Mouse (Mus musculus) stomach, postnatal 0 days (tissue): ENCODE data around the gene Borcs6. TPM values are rescaled to one million over a fixed set of nuclear protein-coding genes. Genes with fewer than 3 reads are reported as not detected.

ENCODE experiments used
- ATAC-seq: fragments of 200-750 bp; cut with Nextera tagmentation; 2 replicates; pipeline ENCODE4 v1.8.0; 2017; ENCODE audit not compliant: low FRiP score, low TSS enrichment
- DNase-seq: peaks from one replicate; pipeline ENCODE4 v3.0.0-alpha.2; 2016; ENCODE audit warnings: low spot score
- H3K27ac ChIP-seq: fragments of 300-500 bp; sonication (generic); replicated peaks from 2 replicates; pipeline ENCODE4 v1.5.1; 2014; ENCODE audit warnings: mild to moderate bottlenecking, control low read depth
- H3K27me3 ChIP-seq: fragments of 300-500 bp; sonication (generic); 2 replicates; pipeline ENCODE4 v1.6.1; 2014; ENCODE audit warnings: low read length; ENCODE audit not compliant: control insufficient read depth, insufficient read depth
- H3K36me3 ChIP-seq: fragments of 300-500 bp; sonication (generic); 2 replicates; pipeline ENCODE4 v1.6.1; 2014; ENCODE audit warnings: low read length, mixed read lengths; ENCODE audit not compliant: control insufficient read depth, insufficient read depth
- H3K4me1 ChIP-seq: fragments of 300-500 bp; sonication (generic); replicated peaks from 2 replicates; pipeline ENCODE4 v1.6.1; 2014; ENCODE audit warnings: antibody characterized with exemption; ENCODE audit not compliant: control insufficient read depth, insufficient read depth
- H3K4me2 ChIP-seq: fragments of 300-500 bp; sonication (generic); replicated peaks from 2 replicates; pipeline ENCODE4 v1.6.1; 2014; ENCODE audit warnings: low read depth, mild to moderate bottlenecking, control low read depth, moderate library complexity
- H3K4me3 ChIP-seq: fragments of 300-500 bp; sonication (generic); 2 replicates; pipeline ENCODE4 v1.5.1; 2014; ENCODE audit warnings: low read depth, low read length, control low read depth
- H3K9ac ChIP-seq: fragments of 300-500 bp; sonication (generic); 2 replicates; pipeline ENCODE4 v1.6.1; 2014; ENCODE audit warnings: mild to moderate bottlenecking, low read length, control low read depth, mixed read lengths
- H3K9me3 ChIP-seq: fragments of 300-500 bp; sonication (generic); 2 replicates; pipeline ENCODE4 v1.6.1; 2016; ENCODE audit warnings: low read length; ENCODE audit not compliant: control insufficient read depth
- CTCF ChIP-seq: IDR thresholded peaks from 2 replicates; pipeline ENCODE4 v1.5.1; 2016; ENCODE audit warnings: antibody characterized with exemption, low read depth, mild to moderate bottlenecking, moderate library complexity
- EP300 ChIP-seq: optimal IDR thresholded peaks from 2 replicates; pipeline ENCODE3; 2016; ENCODE audit warnings: antibody characterized with exemption
- WGBS: fragments of 180-500 bp; shearing (Covaris S2); extraction: QIAGEN DNeasy Blood & Tissue Kit; methylation state at CpG from one replicate; pipeline ENCODE4 v1.1.7; 2014; 5-methylcytosine and 5-hydroxymethylcytosine counted together
- polyA plus RNA-seq: library from polyadenylated mRNA; unstranded; fragments of >200 nt; fragmentation: Nextera tagmentation; extraction: Ambion mirVana; gene quantifications from 2 replicates; pipeline ENCODE4 v1.2.1, GENCODE M21; 2015

Borcs6 gene
- polyA plus RNA-seq, 1 experiment from 2014 or later: 14.6 TPM

- WGBS: under 1% methylated on average over 13 of the region's 13 CpGs
- DNase-seq: no peak
- Histone ChIP-seq H3K27me3 (no peaks in the 10 kb centered on the region), H3K9ac (peak overlapping the region; percentile 77), H3K4me2 (peak overlapping the region; percentile 75), H3K4me3 (peak overlapping the region; percentile 53), H3K27ac (peak overlapping the region; percentile 93), H3K36me3 (no peaks in the 10 kb centered on the region), H3K4me1 (0 out of 2 replicates have a peak, but pooled peaks cover 2% of the 10 kb centered on the region), H3K9me3 (no peaks in the 10 kb centered on the region)
- TF ChIP-seq EP300 (no peak), CTCF (no peak)
- no peak for ATAC-seq
Observed at GRCm38 (mm10) chr11:69070093-69070492, 10.6 kb downstream of the Borcs6 start.

GRCm38 (mm10) chr11:69070590-69071222 lies 11.2 kb downstream of the Borcs6 start, which contains the start of gene Tmem107:
Gene Tmem107 (plus strand): TSS chr11:69070806.
- Histone ChIP-seq H3K27ac (peak within 1 kb of the TSS; percentile 93), H3K4me1 (0 out of 2 replicates have a peak, but pooled peaks cover 2% of the 10 kb centered on the region), H3K9ac (peak within 1 kb of the TSS; percentile 77), H3K4me2 (peak within 1 kb of the TSS; percentile 75), H3K27me3 (no peaks in the 10 kb centered on the region), H3K4me3 (peak within 1 kb of the TSS; percentile 53), H3K9me3 (no peaks in the 10 kb centered on the region), H3K36me3 (no peaks in the 10 kb centered on the region)
- under 1% methylated on average over 45 of the region's 47 CpGs for WGBS
- peak; percentile 92 for DNase-seq
- peak; percentile 98 for TF ChIP-seq EP300
- TF ChIP-seq CTCF: peak; percentile 36; the same call in 1 of the 2 replicates
- peak; percentile 86 for ATAC-seq

- Histone ChIP-seq H3K36me3 (no peaks in the 10 kb centered on the region), H3K9ac (peak overlapping the region; percentile 77), H3K27me3 (no peaks in the 10 kb centered on the region), H3K4me1 (0 out of 2 replicates have a peak, but pooled peaks cover 2% of the 10 kb centered on the region), H3K27ac (peak overlapping the region; percentile 93), H3K4me3 (peak overlapping the region; percentile 53), H3K9me3 (no peaks in the 10 kb centered on the region), H3K4me2 (peak overlapping the region; percentile 75)
- ATAC-seq (no peak), DNase-seq (no peak)
- WGBS: 28% methylated on average over 9 of the region's 9 CpGs
- no peak for TF ChIP-seq EP300
- no peak for TF ChIP-seq CTCF
Observed at GRCm38 (mm10) chr11:69071262-69071661, 11.7 kb downstream of the Borcs6 start.

GRCm38 (mm10) chr11:69072234-69072633 lies 12.7 kb downstream of the Borcs6 start:
- DNase-seq (no peak), ATAC-seq (no peak)
- H3K4me3 ChIP-seq: peak overlapping the region; percentile 24; the same call in 1 of the 2 replicates

GRCm38 (mm10) chr11:69072666-69073064 lies 13.1 kb downstream of the Borcs6 start:
- Histone ChIP-seq H3K9ac (peak overlapping the region; percentile 53), H3K27me3 (no peaks in the 10 kb centered on the region), H3K27ac (peak overlapping the region; percentile 63; the same call in 1 of the 2 replicates), H3K4me3 (peak overlapping the region; percentile 24), H3K9me3 (no peaks in the 10 kb centered on the region), H3K36me3 (no peaks in the 10 kb centered on the region), H3K4me2 (peak overlapping the region; percentile 46), H3K4me1 (0 out of 2 replicates have a peak, but pooled peaks cover under 1% of the 10 kb centered on the region)
- ATAC-seq: no peak
- TF ChIP-seq CTCF: no peak
- TF ChIP-seq EP300: no peak
- WGBS: 6% methylated on average over 9 of the region's 9 CpGs
- DNase-seq: no peak

More at GRCm38 (mm10) chr11:69072234-69072633, 12.7 kb downstream of the Borcs6 start:
- H3K27me3 ChIP-seq: no peaks in the 10 kb centered on the region
- H3K36me3 ChIP-seq: no peaks in the 10 kb centered on the region
- H3K4me1 ChIP-seq: 0 out of 2 replicates have a peak, but pooled peaks cover 2% of the 10 kb centered on the region
- peak overlapping the region; percentile 63; the same call in 1 of the 2 replicates for H3K27ac ChIP-seq
- TF ChIP-seq CTCF: no peak
- TF ChIP-seq EP300: no peak
- WGBS: 81% methylated on average over 11 of the region's 11 CpGs
- peak overlapping the region; percentile 46 for H3K4me2 ChIP-seq
- no peaks in the 10 kb centered on the region for H3K9me3 ChIP-seq
- peak overlapping the region; percentile 53; the same call in 1 of the 2 replicates for H3K9ac ChIP-seq
